Mouse (Mus musculus): ENCODE results near the gene Tspoap1. TPM values are rescaled to one million over a fixed set of nuclear protein-coding genes. Genes with fewer than 3 reads are reported as not detected.

Gene Tspoap1
- polyA plus RNA-seq, 1 experiment from 2014 or later: 8.2 TPM

DNA sequence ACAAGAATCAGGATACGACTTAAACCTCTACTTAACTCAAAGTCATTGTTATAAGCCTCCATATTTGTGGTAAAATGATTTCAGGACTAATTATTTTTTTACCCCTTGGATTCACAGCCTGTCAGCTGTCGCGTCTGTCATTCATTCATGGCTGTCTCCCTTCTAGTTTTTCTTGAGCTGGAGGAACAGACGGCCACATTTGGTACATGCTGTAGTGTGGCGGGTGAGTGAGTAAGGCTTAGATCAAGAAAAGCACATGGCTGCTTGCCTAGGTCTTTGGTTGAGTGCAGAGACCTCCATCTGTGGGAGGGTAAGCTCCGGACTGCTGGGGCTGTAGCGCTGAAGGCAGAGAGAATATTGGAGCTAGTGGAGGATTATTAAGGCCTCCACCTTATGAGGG lies 12.6 kb upstream of the Tspoap1 start:
- Histone ChIP-seq H3K36me3 (peaks cover 31% of the 10 kb centered on the region), H3K27me3 (ENCODE audit: low read depth, poor library complexity, severe bottlenecking) (no peaks in the 10 kb centered on the region), H3K27ac (replicated peaks) (no peak overlapping the region), H3K4me3 (no peak overlapping the region), H3K4me1 (peaks cover 6% of the 10 kb centered on the region), H3K9me3 (replicated peaks) (no peaks in the 10 kb centered on the region)
- DNase-seq (ENCODE audit: low spot score): no peak
- 93% methylated on average over 7 of the region's 7 CpGs for WGBS

DNA sequence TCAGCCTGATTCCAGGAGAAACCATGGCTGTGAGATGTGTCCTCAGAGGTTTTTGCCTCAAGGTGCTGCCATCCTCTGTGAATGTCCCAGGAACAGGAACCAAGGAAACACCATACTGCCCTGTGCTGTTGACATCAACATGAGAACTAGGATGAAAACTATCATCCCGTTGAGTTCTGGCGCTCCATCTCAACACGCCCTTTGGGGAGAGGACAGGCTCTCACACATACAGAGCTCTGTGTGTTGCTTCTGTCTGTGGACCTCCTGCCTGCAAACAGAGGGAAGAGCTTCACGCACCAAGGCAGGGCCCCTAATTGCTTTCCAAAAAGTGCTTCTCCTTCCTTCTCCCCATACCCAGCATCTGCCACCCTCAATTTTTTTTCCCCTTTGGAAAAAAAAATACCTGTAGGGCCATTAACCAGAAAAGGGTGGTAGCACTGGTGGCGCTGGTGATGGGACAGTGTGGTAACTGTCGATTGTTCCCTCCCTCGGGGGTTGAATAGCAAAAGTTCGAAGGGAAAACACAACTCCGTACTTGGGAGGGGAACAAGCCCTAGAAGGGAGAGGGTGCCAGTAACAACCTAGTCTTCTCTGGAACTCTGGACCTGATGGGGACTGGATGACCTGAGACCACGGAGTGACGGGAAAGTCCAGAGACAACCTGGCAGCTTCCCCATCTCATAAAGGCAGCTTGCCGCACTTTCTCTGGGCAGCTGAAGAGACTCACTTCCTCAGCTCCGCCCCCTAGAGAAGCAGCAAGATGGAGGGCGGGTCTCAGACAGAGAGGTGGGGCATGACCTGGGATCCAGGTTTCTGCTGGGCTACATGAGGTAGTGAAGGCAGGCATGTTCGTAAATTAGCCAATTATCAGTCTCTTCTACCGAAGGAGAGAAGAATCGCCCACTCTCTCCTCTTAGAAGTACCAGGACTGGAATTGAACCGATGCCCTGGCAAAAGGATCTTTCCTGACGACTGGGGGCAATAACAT lies 11.9 kb upstream of the Tspoap1 start:
- DNase-seq (ENCODE audit: low spot score): no peak
- 43% methylated on average over 19 of the region's 19 CpGs for WGBS
- H3K4me3 ChIP-seq: no peak overlapping the region
- H3K36me3 ChIP-seq: peaks cover 24% of the 10 kb centered on the region
- H3K27me3 ChIP-seq (ENCODE audit: low read depth, poor library complexity, severe bottlenecking): no peaks in the 10 kb centered on the region
- H3K27ac ChIP-seq (replicated peaks): peak overlapping the region; percentile 52; the same call in 1 of the 2 replicates
- H3K4me1 ChIP-seq: peaks cover 6% of the 10 kb centered on the region
- H3K9me3 ChIP-seq (replicated peaks): no peaks in the 10 kb centered on the region

DNA sequence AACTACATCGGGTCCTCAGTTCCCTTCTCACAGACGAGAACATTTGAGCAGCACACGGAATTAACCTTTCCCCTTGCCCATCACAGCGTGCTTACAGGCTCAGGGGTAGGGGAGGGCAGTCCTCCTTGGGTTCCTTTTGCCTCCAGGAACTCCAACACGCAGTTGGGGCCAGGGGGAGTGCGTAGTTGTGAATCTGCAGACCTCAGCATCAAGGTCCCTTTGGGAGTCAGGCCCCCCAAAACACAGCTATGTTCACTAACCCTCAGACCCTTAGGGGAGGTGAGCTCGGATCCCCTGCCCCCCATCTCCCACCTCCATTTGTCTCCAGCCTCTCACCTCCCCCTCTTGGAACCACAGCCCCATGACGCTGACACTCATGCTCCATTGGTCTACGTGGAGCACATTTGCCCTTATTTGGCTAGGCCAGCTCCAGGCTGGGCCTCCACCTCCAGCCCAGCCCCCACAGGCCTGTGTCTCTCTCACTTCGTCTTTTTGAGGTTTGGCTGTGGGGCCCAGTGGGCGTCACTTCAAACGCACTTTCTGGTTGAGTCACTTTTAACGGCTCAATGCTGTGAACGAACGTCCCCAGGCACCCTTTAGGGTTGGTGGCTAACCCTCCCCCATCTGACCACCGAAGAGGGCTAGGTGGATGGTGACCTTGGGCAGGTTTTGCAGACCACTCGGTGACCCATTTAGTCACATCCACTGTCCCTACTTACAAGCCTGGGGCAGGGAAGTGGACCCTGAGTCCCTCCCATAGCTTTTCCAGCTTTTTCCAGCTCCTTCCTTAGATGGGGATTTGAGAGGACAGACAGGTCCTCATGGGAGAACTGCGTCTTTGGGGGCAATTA lies 10.9 kb upstream of the Tspoap1 start:
- Histone ChIP-seq H3K4me3 (no peak overlapping the region), H3K36me3 (peaks cover 14% of the 10 kb centered on the region), H3K27me3 (ENCODE audit: low read depth, poor library complexity, severe bottlenecking) (no peaks in the 10 kb centered on the region), H3K27ac (replicated peaks) (peak overlapping the region; percentile 52; the same call in 1 of the 2 replicates), H3K4me1 (peaks cover 6% of the 10 kb centered on the region), H3K9me3 (replicated peaks) (no peaks in the 10 kb centered on the region)
- DNase-seq (ENCODE audit: low spot score): peak; percentile 18
- WGBS: 63% methylated on average over 18 of the region's 18 CpGs

DNA sequence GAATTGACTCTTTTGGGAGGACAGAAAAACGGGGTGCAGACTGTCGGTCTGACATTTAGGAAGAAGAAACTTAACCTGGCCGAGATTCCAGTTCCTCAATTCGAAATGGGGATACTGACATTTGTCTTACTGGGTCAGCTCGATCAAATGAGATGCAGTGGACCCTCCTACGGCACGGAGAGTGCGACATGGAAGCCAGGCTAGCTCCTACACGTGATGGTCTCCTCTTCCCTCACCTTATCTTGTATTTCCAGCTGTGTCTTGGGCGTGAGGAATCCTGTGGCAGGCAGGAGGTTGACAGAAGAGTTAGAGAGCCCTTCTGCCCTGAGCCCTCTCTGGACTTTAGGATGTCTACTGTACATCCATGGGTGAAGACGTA lies 10.3 kb upstream of the Tspoap1 start:
- Histone ChIP-seq H3K9me3 (replicated peaks) (no peaks in the 10 kb centered on the region), H3K36me3 (peaks cover 8% of the 10 kb centered on the region), H3K4me3 (no peak overlapping the region), H3K27ac (replicated peaks) (peak overlapping the region; percentile 52; the same call in 1 of the 2 replicates), H3K27me3 (ENCODE audit: low read depth, poor library complexity, severe bottlenecking) (no peaks in the 10 kb centered on the region), H3K4me1 (peaks cover 6% of the 10 kb centered on the region)
- DNase-seq (ENCODE audit: low spot score): no peak
- 81% methylated on average over 11 of the region's 11 CpGs for WGBS

DNA sequence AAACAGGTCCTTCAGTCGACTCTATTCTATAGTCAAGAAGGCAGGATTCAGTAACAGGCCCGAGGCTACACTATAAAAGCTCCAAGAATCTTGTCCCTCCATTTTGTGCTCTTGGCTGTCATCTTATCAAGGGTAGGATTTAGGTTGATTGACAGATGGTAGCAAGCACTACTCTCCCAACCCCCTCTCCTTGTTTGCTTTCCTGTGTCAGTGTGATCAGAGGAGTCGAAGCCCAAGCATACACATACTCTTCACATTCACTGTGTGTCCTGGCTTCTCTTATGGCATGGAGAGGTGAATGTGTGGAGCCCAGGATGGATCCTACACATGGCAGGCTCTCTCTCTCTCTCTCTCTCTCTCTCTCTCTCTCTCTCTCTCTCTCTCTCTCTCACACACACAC lies 9.8 kb upstream of the Tspoap1 start:
- Histone ChIP-seq H3K4me3 (no peak overlapping the region), H3K27me3 (ENCODE audit: low read depth, poor library complexity, severe bottlenecking) (no peaks in the 10 kb centered on the region), H3K36me3 (peaks cover 3% of the 10 kb centered on the region; the same call in 1 of the 2 replicates), H3K9me3 (replicated peaks) (no peaks in the 10 kb centered on the region), H3K4me1 (peaks cover 6% of the 10 kb centered on the region), H3K27ac (replicated peaks) (no peak overlapping the region)
- DNase-seq (ENCODE audit: low spot score): no peak
- 77% methylated on average over 3 of the region's 3 CpGs for WGBS

DNA sequence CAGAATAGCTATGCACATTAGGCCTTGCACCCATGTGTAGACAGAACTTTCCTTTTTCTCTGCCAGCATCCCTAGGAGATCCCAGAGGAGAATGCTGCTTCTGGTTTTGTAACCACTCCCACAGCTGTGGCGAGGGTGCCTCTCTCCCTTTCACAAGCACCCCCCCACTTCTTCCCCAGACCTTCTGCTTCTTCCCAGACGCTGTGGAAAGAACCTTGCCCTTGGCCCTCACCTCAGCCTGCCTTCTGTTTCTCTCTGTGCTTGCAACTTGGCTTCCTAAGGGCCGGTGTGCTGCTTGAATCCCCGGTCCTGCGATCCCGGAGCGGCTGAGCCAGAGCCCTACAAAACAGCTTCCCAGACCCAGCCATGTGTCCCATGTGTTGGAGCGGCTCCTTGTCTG lies 9.3 kb upstream of the Tspoap1 start:
- Histone ChIP-seq H3K27me3 (ENCODE audit: low read depth, poor library complexity, severe bottlenecking) (no peaks in the 10 kb centered on the region), H3K27ac (replicated peaks) (peak overlapping the region; percentile 50), H3K36me3 (no peaks in the 10 kb centered on the region), H3K9me3 (replicated peaks) (no peaks in the 10 kb centered on the region), H3K4me3 (0 out of 2 replicates have a peak overlapping the region, but pooled peaks have one; percentile 9), H3K4me1 (peaks cover 6% of the 10 kb centered on the region)
- DNase-seq (ENCODE audit: low spot score): no peak
- 84% methylated on average over 8 of the region's 8 CpGs for WGBS

DNA sequence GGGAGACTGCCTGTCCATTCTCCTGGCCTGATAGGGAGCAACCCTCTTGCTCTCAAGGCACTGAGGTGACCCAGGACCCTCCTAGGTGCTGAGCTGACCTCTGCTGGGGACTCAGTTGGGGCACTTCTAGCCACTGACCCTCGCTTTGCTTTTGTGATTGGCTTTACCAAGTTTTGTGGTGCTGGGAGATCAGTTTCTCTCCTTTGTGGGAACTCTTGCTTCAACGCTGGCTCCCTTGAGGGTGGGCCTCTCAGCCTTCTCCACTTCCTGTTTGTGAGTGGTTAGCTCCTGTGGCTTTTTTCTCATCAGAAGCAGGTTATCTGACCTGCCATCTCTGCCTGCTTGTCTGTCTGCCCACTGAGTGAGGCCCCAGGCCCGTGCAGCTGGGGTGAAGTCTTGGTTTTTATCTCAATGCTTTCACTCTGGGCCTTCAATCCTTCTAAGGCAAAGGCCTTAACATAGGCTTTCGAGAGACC lies 8.8 kb upstream of the Tspoap1 start:
- peak overlapping the region; percentile 50 for H3K27ac ChIP-seq (replicated peaks)
- H3K9me3 ChIP-seq (replicated peaks): no peaks in the 10 kb centered on the region
- no peaks in the 10 kb centered on the region for H3K36me3 ChIP-seq
- 0 out of 2 replicates have a peak overlapping the region, but pooled peaks have one; percentile 9 for H3K4me3 ChIP-seq
- DNase-seq (ENCODE audit: low spot score): no peak
- WGBS: 75% methylated on average over 4 of the region's 4 CpGs
- peaks cover 6% of the 10 kb centered on the region for H3K4me1 ChIP-seq
- no peaks in the 10 kb centered on the region for H3K27me3 ChIP-seq (ENCODE audit: low read depth, poor library complexity, severe bottlenecking)

DNA sequence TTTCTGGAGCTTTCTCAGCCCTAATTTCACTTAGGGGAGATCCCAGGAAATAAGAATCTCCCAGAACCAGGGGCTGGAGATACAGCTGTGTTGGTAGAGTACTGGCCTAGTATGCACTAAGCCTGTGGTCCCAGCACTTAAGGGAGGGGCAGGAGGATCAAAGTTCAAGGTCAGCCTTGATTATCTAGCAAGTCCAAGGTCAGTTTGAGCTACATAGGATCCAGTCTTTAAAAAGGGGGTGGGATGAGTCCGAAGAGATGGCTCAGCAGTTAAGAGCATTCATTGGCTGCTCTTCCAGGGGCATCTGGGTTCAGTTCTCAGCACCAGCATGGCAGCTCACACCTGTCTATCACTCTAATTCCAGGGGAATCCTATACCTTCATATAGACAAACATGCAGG lies 8.0 kb upstream of the Tspoap1 start:
- Histone ChIP-seq H3K27me3 (ENCODE audit: low read depth, poor library complexity, severe bottlenecking) (no peaks in the 10 kb centered on the region), H3K27ac (replicated peaks) (0 out of 2 replicates have a peak overlapping the region, but pooled peaks have one; percentile 3), H3K4me1 (peaks cover 6% of the 10 kb centered on the region), H3K4me3 (no peak overlapping the region), H3K36me3 (no peaks in the 10 kb centered on the region), H3K9me3 (replicated peaks) (no peaks in the 10 kb centered on the region)
- DNase-seq (ENCODE audit: low spot score): no peak
- WGBS: 90% methylated on average over 1 of the region's 1 CpGs

DNA sequence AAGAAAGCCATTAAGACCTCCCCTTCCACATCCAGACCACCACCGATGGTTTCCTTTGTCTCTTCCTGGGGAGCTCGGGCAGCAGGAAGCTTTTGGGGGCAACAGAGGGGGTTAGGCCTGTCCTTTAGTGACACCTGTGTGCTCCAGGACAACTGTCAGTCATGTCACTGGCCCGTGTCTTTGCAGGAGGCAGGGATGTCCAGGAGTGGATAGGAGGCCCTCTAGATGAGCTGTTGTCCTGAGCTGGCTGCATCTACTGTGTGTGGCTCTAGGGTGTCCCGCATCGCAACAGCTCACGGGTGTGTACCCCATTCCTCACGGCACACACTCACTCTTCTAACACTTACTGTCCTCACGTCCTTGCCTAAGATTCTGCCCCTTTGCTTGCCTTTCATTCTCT lies 7.1 kb upstream of the Tspoap1 start:
- Histone ChIP-seq H3K9me3 (replicated peaks) (no peaks in the 10 kb centered on the region), H3K27ac (replicated peaks) (peak overlapping the region; percentile 17; the same call in 1 of the 2 replicates), H3K27me3 (ENCODE audit: low read depth, poor library complexity, severe bottlenecking) (no peaks in the 10 kb centered on the region), H3K4me3 (no peak overlapping the region), H3K4me1 (peaks cover 6% of the 10 kb centered on the region), H3K36me3 (no peaks in the 10 kb centered on the region)
- 86% methylated on average over 8 of the region's 8 CpGs for WGBS
- DNase-seq (ENCODE audit: low spot score): no peak

DNA sequence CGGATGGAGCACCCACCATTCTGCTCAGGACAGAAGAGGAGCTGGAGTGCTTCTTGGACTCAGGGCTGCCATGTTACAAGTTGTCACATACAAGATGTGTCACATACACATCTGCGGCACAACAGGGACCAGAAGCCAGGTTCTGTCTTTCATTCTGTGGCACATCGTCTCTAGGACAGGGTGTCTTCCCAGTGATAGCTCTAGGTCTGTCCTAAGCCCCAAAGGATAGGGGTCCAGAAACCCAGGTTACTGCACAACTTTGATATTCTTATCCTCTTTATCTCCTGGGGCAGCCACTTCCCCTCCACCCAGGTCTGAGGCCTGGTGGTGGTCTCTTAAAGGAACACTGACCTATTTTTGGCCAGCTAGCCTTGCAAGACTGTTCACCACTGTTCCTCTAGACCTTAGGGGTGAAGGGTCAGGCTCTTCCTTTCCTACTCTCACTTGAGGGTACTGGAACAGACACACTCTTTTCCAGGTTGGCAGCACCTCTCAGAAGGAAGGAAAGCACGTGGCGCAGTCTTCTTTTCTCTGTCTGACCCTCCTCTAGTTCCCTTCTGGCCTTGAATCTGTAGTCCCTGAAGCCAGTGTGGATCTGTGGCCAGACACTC lies 6.3 kb upstream of the Tspoap1 start:
- Histone ChIP-seq H3K4me1 (peaks cover 6% of the 10 kb centered on the region), H3K27me3 (ENCODE audit: low read depth, poor library complexity, severe bottlenecking) (0 out of 2 replicates have a peak, but pooled peaks cover 2% of the 10 kb centered on the region), H3K9me3 (replicated peaks) (no peaks in the 10 kb centered on the region), H3K27ac (replicated peaks) (no peak overlapping the region), H3K4me3 (no peak overlapping the region), H3K36me3 (no peaks in the 10 kb centered on the region)
- WGBS: 85% methylated on average over 5 of the region's 5 CpGs
- DNase-seq (ENCODE audit: low spot score): no peak

DNA sequence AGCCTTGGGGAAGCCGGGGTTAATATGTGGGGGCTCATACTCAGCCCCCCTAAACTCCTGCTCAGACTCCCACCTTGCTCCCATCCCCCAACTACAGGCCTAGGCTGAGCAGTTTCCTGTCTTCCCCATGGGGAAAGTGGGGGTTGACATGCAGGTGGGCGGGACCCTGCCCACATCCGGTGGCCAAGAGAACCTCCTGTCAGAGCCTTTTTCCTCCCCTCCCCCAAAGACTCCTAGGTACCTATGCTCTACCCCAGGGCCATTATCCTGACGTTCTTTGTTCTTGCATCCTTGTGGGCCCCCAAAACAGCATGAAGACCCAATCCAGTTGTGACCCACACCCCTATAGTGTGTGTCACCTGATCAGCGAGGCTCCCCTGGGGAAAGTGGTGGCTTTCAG lies 5.7 kb upstream of the Tspoap1 start:
- Histone ChIP-seq H3K9me3 (replicated peaks) (no peaks in the 10 kb centered on the region), H3K36me3 (no peaks in the 10 kb centered on the region), H3K27me3 (ENCODE audit: low read depth, poor library complexity, severe bottlenecking) (peaks cover 7% of the 10 kb centered on the region), H3K4me1 (peaks cover 3% of the 10 kb centered on the region), H3K4me3 (no peak overlapping the region), H3K27ac (replicated peaks) (no peak overlapping the region; the same call in 1 of the 2 replicates)
- 79% methylated on average over 5 of the region's 5 CpGs for WGBS
- no peak for DNase-seq (ENCODE audit: low spot score)

DNA sequence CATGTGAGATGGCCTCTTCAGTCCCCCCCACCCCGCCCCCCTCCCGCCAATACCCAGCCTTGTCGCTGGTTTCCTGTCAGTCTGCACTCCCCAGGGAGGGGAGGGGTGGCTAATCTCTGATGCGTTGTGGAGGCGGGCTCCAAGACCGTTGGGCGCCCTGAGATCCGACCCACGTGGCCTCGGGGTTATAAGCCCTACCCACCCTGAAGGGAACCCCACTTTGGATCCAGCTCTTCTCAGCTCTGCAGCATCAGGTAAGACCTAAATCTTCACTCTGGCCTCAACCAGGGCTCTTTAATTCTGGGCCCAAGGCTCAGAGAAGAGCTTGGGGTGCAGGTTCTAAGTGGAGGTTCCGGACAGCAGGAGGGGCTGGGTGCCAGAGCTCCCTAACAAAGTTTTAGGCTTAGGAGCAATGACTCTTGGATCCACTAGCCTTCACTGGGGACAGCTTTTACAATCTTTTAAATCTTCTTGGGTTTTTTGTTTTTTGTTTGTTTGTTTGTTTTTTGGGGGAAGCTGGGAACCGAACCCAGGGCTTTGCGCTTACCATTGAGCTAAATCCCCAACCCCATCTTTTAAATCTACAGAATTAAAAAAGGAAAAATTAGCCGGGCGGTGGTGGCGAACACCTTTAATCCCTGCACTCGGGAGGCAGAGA lies 4.9 kb upstream of the Tspoap1 start:
- WGBS: 77% methylated on average over 17 of the region's 17 CpGs
- peaks cover 10% of the 10 kb centered on the region for H3K4me1 ChIP-seq
- no peaks in the 10 kb centered on the region for H3K36me3 ChIP-seq
- no peak for DNase-seq (ENCODE audit: low spot score)
- H3K27me3 ChIP-seq (ENCODE audit: low read depth, poor library complexity, severe bottlenecking): peaks cover 16% of the 10 kb centered on the region
- 0 out of 2 replicates have a peak overlapping the region, but pooled peaks have one; percentile 16 for H3K4me3 ChIP-seq
- no peaks in the 10 kb centered on the region for H3K9me3 ChIP-seq (replicated peaks)
- no peak overlapping the region for H3K27ac ChIP-seq (replicated peaks)

Measured in midbrain, embryonic 10.5 days (tissue).